Mouse (Mus musculus): ENCODE data around the gene Gucy1b2.

Gene Gucy1b2

GRCm38 (mm10) chr14:62363774-62364173 lies 92.3 kb downstream of the Gucy1b2 start:
- DNase-seq (ENCODE audit: low spot score in 2 of 2), result no peak

GRCm38 (mm10) chr14:62361263-62361980 lies 94.7 kb downstream of the Gucy1b2 start:
- DNase-seq (ENCODE audit: low spot score in 2 of 2), result no peak

- DNase-seq (ENCODE audit: low spot score in 2 of 2), result no peak
These were observed 100.9 kb downstream of the Gucy1b2 start for GRCm38 (mm10) chr14:62355201-62355600.

- no peak for DNase-seq (ENCODE audit: low spot score in 2 of 2)
These were observed 102.3 kb downstream of the Gucy1b2 start for GRCm38 (mm10) chr14:62353793-62354192.

- no peak for DNase-seq (ENCODE audit: low spot score in 2 of 2)
These were observed 102.7 kb downstream of the Gucy1b2 start for GRCm38 (mm10) chr14:62353372-62353771.

- DNase-seq (ENCODE audit: low spot score in 2 of 2), result no peak
These were observed 105.2 kb downstream of the Gucy1b2 start for GRCm38 (mm10) chr14:62350890-62351289.

- DNase-seq (ENCODE audit: low spot score in 2 of 2), result no peak
These were observed 105.9 kb downstream of the Gucy1b2 start for GRCm38 (mm10) chr14:62350186-62350585.

- no peak for DNase-seq (ENCODE audit: low spot score in 2 of 2)
These were observed 106.3 kb downstream of the Gucy1b2 start for GRCm38 (mm10) chr14:62349786-62350185.

- no peak for DNase-seq (ENCODE audit: low spot score in 2 of 2)
These were observed 109.0 kb downstream of the Gucy1b2 start for GRCm38 (mm10) chr14:62347103-62347502.

GRCm38 (mm10) chr14:62346570-62346969 lies 109.5 kb downstream of the Gucy1b2 start:
- no peak for DNase-seq (ENCODE audit: low spot score in 2 of 2)

All from frontal cortex, postnatal 36 days (tissue).